Mouse (Mus musculus): ENCODE results near the gene Emp2.

GRCm38 (mm10) chr16:10310507-10310906 is 3.3 kb downstream of the Emp2 start:
- no peak for TF ChIP-seq CTCF (IDR thresholded peaks at IDR 0.05; ENCODE audit: low read depth)
- no peak for TF ChIP-seq EP300 (IDR thresholded peaks at IDR 0.05; ENCODE audit: low read depth)

Measured in liver, postnatal 0 days (tissue).